Mouse (Mus musculus): ENCODE results near the gene Dennd1a.

GRCm38 (mm10) chr2:38144067-38144779, 143.0 kb downstream of the Dennd1a start:
- TF ChIP-seq CTCF (IDR thresholded peaks at IDR 0.05; ENCODE audit: extremely low read depth, insufficient read depth, insufficient read length, insufficient replicate concordance) (no peak), POLR2A (IDR thresholded peaks at IDR 0.05; ENCODE audit: low read depth, low read length) (no peak)

Measured in spleen, adult 2 months (tissue).